Mouse (Mus musculus) CH12.LX (cell line): Measurements from ENCODE around the gene Alcam. TPM values are rescaled to one million over a fixed set of nuclear protein-coding genes. Genes with fewer than 3 reads are reported as not detected.

ENCODE experiments used
- DNase-seq: peaks from one replicate; pipeline ENCODE4 v3.0.0-alpha.2; 2013; ENCODE audit errors: extremely low read depth
- H3K27ac ChIP-seq: 2 replicates; pipeline ENCODE4 v1.5.1; 2012; ENCODE audit warnings: low read depth, mild to moderate bottlenecking, control low read depth, moderate library complexity; ENCODE audit not compliant: insufficient read depth
- H3K27me3 ChIP-seq: replicated peaks from 2 replicates; pipeline ENCODE3; 2012; ENCODE audit warnings: inconsistent platforms
- H3K36me3 ChIP-seq, 2 experiments: replicated peaks in 1 of 2; 2 replicates each; pipeline versions ENCODE3 to v1.6.1; 2012; ENCODE audit warnings: inconsistent platforms in 1 of 2, low read length in 1 of 2, mild to moderate bottlenecking in 1 of 2, mixed read lengths in 1 of 2, moderate library complexity in 1 of 2; ENCODE audit not compliant: control insufficient read depth in 1 of 2, insufficient read depth in 1 of 2
- H3K4me1 ChIP-seq, 2 experiments: 2 replicates each; pipeline ENCODE4 v1.6.1; 2012; ENCODE audit warnings: inconsistent platforms in 1 of 2, moderate library complexity in 1 of 2; ENCODE audit not compliant: insufficient read depth in 2 of 2, control insufficient read depth in 1 of 2
- H3K4me2 ChIP-seq: 2 replicates; pipeline ENCODE4 v1.6.1; 2012; ENCODE audit warnings: low read depth, mild to moderate bottlenecking, control low read depth; ENCODE audit not compliant: poor library complexity, insufficient read depth, severe bottlenecking
- H3K4me3 ChIP-seq, 3 experiments: fragments of 150-350 bp in 1 of 3; sonication (generic) in 1 of 3; replicated peaks in 1 of 3; 2 replicates each; pipeline versions ENCODE3 to v1.5.1; 2011 to 2012; ENCODE audit warnings: low read depth in 2 of 3, low read length in 2 of 3, mild to moderate bottlenecking in 2 of 3, moderate library complexity in 2 of 3, control low read depth in 1 of 3, improper control_type of control experiment in 1 of 3, inconsistent platforms in 1 of 3, mixed read lengths in 1 of 3; ENCODE audit not compliant: poor library complexity in 1 of 3
- H3K79me2 ChIP-seq: replicated peaks from 2 replicates; pipeline ENCODE4 v1.6.1; 2012; ENCODE audit warnings: mild to moderate bottlenecking, moderate library complexity; ENCODE audit not compliant: control insufficient read depth, poor library complexity, insufficient read depth, severe bottlenecking; ENCODE audit errors: extremely low read depth
- H3K9ac ChIP-seq: 2 replicates; pipeline ENCODE4 v1.6.1; 2012; ENCODE audit warnings: low read depth, mild to moderate bottlenecking, control low read depth, moderate library complexity; ENCODE audit not compliant: insufficient read depth
- H3K9me3 ChIP-seq: replicated peaks from 2 replicates; pipeline ENCODE3; 2012; ENCODE audit warnings: low read length, inconsistent platforms, mixed read lengths
- BHLHE40 ChIP-seq: IDR thresholded peaks from 2 replicates; pipeline ENCODE4 v1.6.1; 2011; ENCODE audit warnings: mild to moderate bottlenecking, low read depth, low read length, improper control_type of control experiment
- CHD2 ChIP-seq: IDR thresholded peaks from 2 replicates; pipeline ENCODE4 v1.6.1; 2011; ENCODE audit warnings: low read length, improper control_type of control experiment
- CTCF ChIP-seq, 2 experiments: IDR thresholded peaks in 1 of 2; conservative IDR thresholded peaks in 1 of 2; 2 replicates each; pipeline ENCODE4 v1.5.1; 2011 to 2012; ENCODE audit warnings: low read depth in 2 of 2, low read length in 2 of 2, improper control_type of control experiment in 1 of 2, inconsistent platforms in 1 of 2, mild to moderate bottlenecking in 1 of 2, moderate library complexity in 1 of 2
- EP300 ChIP-seq: IDR thresholded peaks from 2 replicates; pipeline ENCODE4 v1.6.1; 2011; ENCODE audit warnings: low read length, improper control_type of control experiment
- GABPA ChIP-seq: IDR thresholded peaks from 2 replicates; pipeline ENCODE4 v1.6.1; 2012; ENCODE audit warnings: low read depth, low read length, improper control_type of control experiment, inconsistent platforms; ENCODE audit not compliant: insufficient replicate concordance
- IRF4 ChIP-seq: IDR thresholded peaks from 2 replicates; pipeline ENCODE4 v1.6.1; 2014; ENCODE audit warnings: low read depth, mild to moderate bottlenecking, inconsistent platforms, low read length, improper control_type of control experiment
- MAFK ChIP-seq: IDR thresholded peaks from 2 replicates; pipeline ENCODE4 v1.6.1; 2011; ENCODE audit warnings: low read length, improper control_type of control experiment; ENCODE audit not compliant: insufficient replicate concordance
- MAX ChIP-seq: IDR thresholded peaks from 2 replicates; pipeline ENCODE4 v1.6.1; 2011; ENCODE audit warnings: low read length, improper control_type of control experiment
- MAZ ChIP-seq: IDR thresholded peaks from 2 replicates; pipeline ENCODE4 v1.6.1; 2012; ENCODE audit warnings: low read depth, mild to moderate bottlenecking, inconsistent platforms, low read length, improper control_type of control experiment, moderate library complexity
- MEF2A ChIP-seq: IDR thresholded peaks from 2 replicates; pipeline ENCODE4 v1.6.1; 2014; ENCODE audit warnings: low read depth, mild to moderate bottlenecking, inconsistent platforms, low read length, improper control_type of control experiment, borderline replicate concordance
- MXI1 ChIP-seq: IDR thresholded peaks from 2 replicates; pipeline ENCODE4 v1.6.1; 2011; ENCODE audit warnings: mild to moderate bottlenecking, low read depth, low read length, improper control_type of control experiment
- MYC ChIP-seq: IDR thresholded peaks from 2 replicates; pipeline ENCODE4 v1.6.1; 2011; ENCODE audit warnings: low read depth, mild to moderate bottlenecking, improper control_type of control experiment, low read length
- NRF1 ChIP-seq: IDR thresholded peaks from 2 replicates; pipeline ENCODE4 v1.6.1; 2014; ENCODE audit warnings: low read depth, mild to moderate bottlenecking, inconsistent platforms, low read length, improper control_type of control experiment, moderate library complexity
- POLR2A ChIP-seq: IDR thresholded peaks from 2 replicates; pipeline ENCODE4 v1.6.1; 2011; ENCODE audit warnings: low read depth, mild to moderate bottlenecking, improper control_type of control experiment, low read length
- POLR2AphosphoS2 ChIP-seq: IDR thresholded peaks from 2 replicates; pipeline ENCODE4 v1.6.1; 2011; ENCODE audit warnings: low read depth, low read length, improper control_type of control experiment
- SIN3A ChIP-seq: IDR thresholded peaks from 2 replicates; pipeline ENCODE4 v1.6.1; 2012; ENCODE audit warnings: low read length, improper control_type of control experiment, inconsistent platforms
- TBP ChIP-seq: conservative IDR thresholded peaks from 2 replicates; pipeline ENCODE4 v1.6.1; 2011; ENCODE audit warnings: low read depth, low read length, improper control_type of control experiment
- UBTF ChIP-seq: IDR thresholded peaks from 2 replicates; pipeline ENCODE4 v1.6.1; 2012; ENCODE audit warnings: low read depth, mild to moderate bottlenecking, inconsistent platforms, low read length, improper control_type of control experiment, moderate library complexity
- USF2 ChIP-seq: conservative IDR thresholded peaks from 2 replicates; pipeline ENCODE4 v1.6.1; 2011; ENCODE audit warnings: low read depth, low read length, improper control_type of control experiment
- ZKSCAN1 ChIP-seq: IDR thresholded peaks from 2 replicates; pipeline ENCODE4 v1.6.1; 2012; ENCODE audit warnings: low read depth, inconsistent platforms, low read length, improper control_type of control experiment, borderline replicate concordance
- ZMIZ1 ChIP-seq: IDR thresholded peaks from 2 replicates; pipeline ENCODE4 v1.6.1; 2012; ENCODE audit warnings: low read depth, mild to moderate bottlenecking, inconsistent platforms, low read length, improper control_type of control experiment
- dilution Hi-C: fragments of 300-500 bp; cut with MboI; formaldehyde crosslinking; loops from 2 replicates; pipeline ENCODE4 v1.14.3; 2020; ENCODE audit warnings: low sequenced_read_pairs; ENCODE audit not compliant: extremely low pct_unique_long_range_greater_than_20kb, extremely low pct_ligation_motif_present
- in situ Hi-C: fragments of 300-500 bp; cut with MboI; formaldehyde crosslinking; loops from 3 replicates; pipeline ENCODE4 v1.14.3; 2019; ENCODE audit warnings: low sequenced_read_pairs, low pct_ligation_motif_present, low pct_unique_long_range_greater_than_20kb, mixed read lengths
- polyA plus RNA-seq: library from polyadenylated mRNA; unstranded; fragments of >175 nt; gene quantifications from 2 replicates; pipeline ENCODE4 v1.2.1, GENCODE M21; 2012; ENCODE audit warnings: low read depth; ENCODE audit not compliant: insufficient read length
- total RNA-seq, 2 experiments: library from RNA; depleted of rRNA; stranded (reverse); fragments of 300-350 nt in 1 of 2; fragments of >200 nt in 1 of 2; gene quantifications; 2 replicates each; pipeline ENCODE4 v1.2.3; 2012 to 2014

Alcam gene
- 56.7 and 70.6 TPM in 2 replicates for total RNA-seq (2012; rRNA removed)
- 26.3 and 31.5 TPM in 2 replicates for total RNA-seq (2014; rRNA removed)
- polyA plus RNA-seq = 51.3 and 54.6 TPM in 2 replicates

DNA sequence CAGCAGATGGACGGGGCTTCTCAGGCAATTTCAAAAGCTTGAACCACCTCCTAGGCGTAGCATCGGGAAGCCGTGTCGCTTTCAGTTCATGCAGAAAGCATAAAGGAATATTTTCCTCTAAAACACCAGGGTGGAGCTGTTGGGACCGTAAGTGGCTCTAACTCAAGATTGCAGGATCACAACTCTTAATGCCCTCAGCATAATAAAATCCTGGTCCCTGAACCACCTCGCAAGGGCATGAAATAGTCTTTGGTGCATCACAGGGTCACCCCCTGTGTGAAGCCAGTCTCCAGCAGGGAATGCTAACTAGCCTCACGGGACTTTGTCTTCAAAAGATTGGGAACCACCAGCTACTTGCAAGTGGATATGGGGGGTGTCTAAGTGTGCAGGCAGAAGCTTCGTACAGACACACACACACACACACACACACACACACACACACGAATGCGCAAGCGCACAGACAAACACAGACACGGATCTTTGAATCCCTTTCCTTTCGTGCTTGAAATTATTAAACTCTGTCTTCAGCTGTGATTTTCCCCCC is at the start of gene Alcam:
Alcam (minus strand) TSS at position 104 of the 544 bp plus-strand sequence.
- no peak for DNase-seq
- peak; percentile 78; the same call in 1 of the 2 replicates for TF ChIP-seq MYC
- TF ChIP-seq CHD2 = no peak
- TF ChIP-seq POLR2A = peak; percentile 23; the same call in 1 of the 2 replicates
- TF ChIP-seq MEF2A = peak; percentile 45; the same call in 1 of the 2 replicates
- TF ChIP-seq CTCF (conservative IDR thresholded peaks at IDR 0.05 in 1 of 2, IDR thresholded peaks at IDR 0.05 in 1 of 2; ENCODE audit: low read depth in 2 of 2, low read length in 2 of 2) = 0 out of 4 replicates have a peak, but pooled peaks of 1 of the 2 experiments have one; percentile 6
- no peak for TF ChIP-seq ZMIZ1
- peak; percentile 24; the same call in 1 of the 2 replicates for TF ChIP-seq TBP
- no peak; the same call in 1 of the 2 replicates for TF ChIP-seq BHLHE40
- no peak for TF ChIP-seq UBTF
- peak; percentile 46; the same call in 1 of the 2 replicates for TF ChIP-seq MAX
- peak; percentile 43; the same call in 1 of the 2 replicates for TF ChIP-seq SIN3A
- TF ChIP-seq IRF4 = 0 out of 2 replicates have a peak, but pooled peaks have one; percentile 22
- TF ChIP-seq NRF1 = peak; percentile 86
- no peak for TF ChIP-seq MAFK
- Histone ChIP-seq H3K9me3 (no peaks in the 10 kb centered on the region), H3K27me3 (no peaks in the 10 kb centered on the region), H3K9ac (peak within 1 kb of the TSS; percentile 58), H3K4me3 (peak within 1 kb of the TSS; percentile 89 to 93 (median 89)), H3K36me3 (no peaks in the 10 kb centered on the region), H3K4me1 (peaks cover 0 to 26% of the 10 kb centered on the region in 2 experiments; a peak in 2 of 4 replicates), H3K27ac (0 out of 2 replicates have a peak within 1 kb of the TSS, but pooled peaks have one; percentile 21), H3K4me2 (peak within 1 kb of the TSS; percentile 86), H3K79me2 (peaks cover 36% of the 10 kb centered on the region)
- in situ Hi-C loops = loop anchor here (5.0 to 25.0 kb wide), 6 partner anchors 142 to 783 kb away; no protein-coding TSS in a partner anchor
- dilution Hi-C loops = no loop called here

GRCm38 (mm10) chr16:52498757-52499335 is 45.0 kb upstream of the Alcam start:
- H3K36me3 ChIP-seq = no peaks in the 10 kb centered on the region
- dilution Hi-C loops = no loop called here
- no peak for DNase-seq
- H3K9me3 ChIP-seq = no peaks in the 10 kb centered on the region
- TF ChIP-seq EP300 = no peak
- no peak for TF ChIP-seq MXI1
- TF ChIP-seq ZKSCAN1 = no peak
- TF ChIP-seq USF2 = no peak
- TF ChIP-seq BHLHE40 = no peak
- no peak for TF ChIP-seq GABPA
- no peak for TF ChIP-seq CHD2
- no peak for TF ChIP-seq MAX
- no peak for TF ChIP-seq ZMIZ1
- TF ChIP-seq POLR2AphosphoS2 = no peak
- no peak for TF ChIP-seq IRF4
- TF ChIP-seq MAZ = no peak
- no peak overlapping the region for H3K4me3 ChIP-seq
- H3K4me2 ChIP-seq = peak overlapping the region; percentile 24; the same call in 1 of the 2 replicates
- no peak overlapping the region for H3K27ac ChIP-seq
- H3K27me3 ChIP-seq = no peaks in the 10 kb centered on the region
- in situ Hi-C loops = no loop called here
- no peaks in the 10 kb centered on the region for H3K4me1 ChIP-seq
- H3K9ac ChIP-seq = no peak overlapping the region
- no peaks in the 10 kb centered on the region for H3K79me2 ChIP-seq
